Mouse (Mus musculus) left cerebral cortex, postnatal 14 days (tissue): ENCODE data around the gene Pcx. TPM values are rescaled to one million over a fixed set of nuclear protein-coding genes. Genes with fewer than 3 reads are reported as not detected.
A peak's percentile ranks its signal among the peaks of the same experiment; 100 is the strongest.
"Not testable (repeated sequence)": the region's sequence is repeated elsewhere in the genome, so short reads cannot be mapped to it uniquely, and the experiment has no call there.

Source experiments
- DNase-seq, 2 experiments: peaks; one replicate each; pipeline ENCODE4 v3.0.0; 2021 to 2022; ENCODE audit warnings: low spot score in 2 of 2, mixed read lengths in 1 of 2
- intact Hi-C: fragments of 180-260 bp; cut with DNase I; formaldehyde crosslinking; loops from one replicate; pipeline ENCODE4 v1.15.1; 2025
- total RNA-seq, 2 experiments: library from RNA; stranded (reverse); gene quantifications; 2 replicates each; pipeline ENCODE4 v1.2.3; 2021

Gene Pcx
- total RNA-seq, 2 experiments from 2014 or later = 57.2 to 59.2 TPM

- DNase-seq = no peak
Observed at GRCm38 (mm10) chr19:4569356-4570236, 59.3 kb downstream of the Pcx start.

GRCm38 (mm10) chr19:4570237-4570613 lies 60.0 kb downstream of the Pcx start:
- intact Hi-C loops = no loop called here
- DNase-seq = no peak

More at GRCm38 (mm10) chr19:4569356-4570236, 59.3 kb downstream of the Pcx start:
- intact Hi-C loops = loop anchor here (10.0 kb wide), 1 partner anchor 55 kb away; the partner anchor contains the start of gene Pcx

DNA sequence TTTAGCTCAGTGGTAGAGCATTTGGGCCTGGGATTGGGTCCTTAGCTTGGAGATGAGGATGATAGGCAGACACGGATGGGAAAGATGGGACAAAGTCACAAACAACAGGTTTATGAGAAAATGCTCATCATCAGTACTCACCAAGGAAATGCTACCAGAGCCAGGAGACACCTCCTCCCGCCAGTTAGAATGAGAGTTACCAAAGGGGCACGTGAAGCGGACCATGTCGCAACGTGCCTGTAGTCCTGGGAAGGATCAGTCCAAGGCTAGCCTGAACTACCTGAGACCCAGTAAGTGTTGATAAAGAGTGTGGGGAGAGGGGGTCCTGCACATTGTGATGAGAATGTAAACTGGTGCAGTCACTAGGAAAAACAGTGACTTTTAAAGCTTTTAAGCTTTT lies 60.5 kb downstream of the Pcx start:
- intact Hi-C loops = no loop called here
- DNase-seq = no peak

- intact Hi-C loops = no loop called here
- no peak for DNase-seq
Observed at GRCm38 (mm10) chr19:4571658-4572057, 61.4 kb downstream of the Pcx start.

DNA sequence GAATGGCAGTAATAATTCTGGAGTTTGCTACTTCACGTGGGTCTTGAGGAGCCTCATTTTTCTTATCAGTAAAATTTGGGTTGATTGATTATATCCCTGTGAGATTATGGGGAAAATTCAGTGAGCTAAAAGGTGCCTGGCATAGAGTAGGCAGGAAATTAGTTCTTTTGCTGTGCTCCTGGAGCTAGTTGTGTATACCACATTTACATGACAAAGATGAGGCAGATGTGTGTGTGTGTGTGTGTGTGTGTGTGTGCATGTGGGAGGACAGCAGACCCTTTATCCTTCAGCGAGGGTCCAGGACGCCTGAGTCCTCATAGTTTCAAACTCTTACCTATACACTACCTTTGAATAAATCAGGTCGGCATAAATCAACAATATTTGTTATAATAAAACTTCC lies 61.8 kb downstream of the Pcx start:
- intact Hi-C loops = no loop called here
- no peak for DNase-seq

- intact Hi-C loops = no loop called here
Observed at GRCm38 (mm10) chr19:4572467-4572866, 62.2 kb downstream of the Pcx start.

DNA sequence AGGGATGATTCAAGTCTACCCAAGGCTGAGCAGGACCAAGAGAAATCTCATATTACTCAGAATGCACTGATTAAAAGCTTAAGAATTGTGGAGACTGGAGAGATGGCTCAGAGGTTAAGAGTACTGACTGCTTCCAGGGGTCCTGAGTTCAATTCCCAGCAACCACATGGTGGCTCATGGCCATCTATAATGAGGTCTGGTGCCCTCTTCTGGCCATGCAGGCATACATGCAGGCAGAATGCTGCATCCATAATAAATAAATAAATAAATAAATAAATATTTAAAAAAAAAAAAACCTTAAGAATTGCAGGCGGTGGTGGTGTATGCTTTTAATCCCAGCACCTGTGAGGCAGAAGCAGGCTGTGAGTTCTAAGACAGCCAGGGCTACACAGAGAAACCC lies 63.0 kb downstream of the Pcx start:
- intact Hi-C loops = no loop called here

More at GRCm38 (mm10) chr19:4572467-4572866, 62.2 kb downstream of the Pcx start:
- no peak for DNase-seq

DNA sequence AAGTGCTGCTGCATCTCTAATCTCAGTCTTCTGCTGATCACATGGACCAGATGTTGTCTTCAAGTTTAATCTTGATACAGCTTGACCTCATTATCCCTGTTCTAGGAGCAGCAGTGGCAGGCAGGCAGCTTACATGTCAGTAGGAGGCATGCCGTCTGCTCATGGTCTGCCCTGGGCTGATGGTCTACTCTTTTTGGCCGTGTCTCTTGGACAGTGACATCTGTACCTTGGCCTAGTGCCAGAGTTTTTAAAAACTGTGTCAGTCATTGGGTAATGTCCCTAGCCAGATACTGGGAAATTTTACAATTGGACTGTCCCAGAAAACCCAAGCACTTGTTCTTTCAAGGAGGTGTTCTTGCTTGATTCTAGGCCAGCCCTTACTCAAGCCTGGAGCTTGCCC lies 68.5 kb downstream of the Pcx start:
- no peak for DNase-seq
- intact Hi-C loops = no loop called here

More for the DNA sequence above, 63.0 kb downstream of the Pcx start:
- no peak for DNase-seq

- intact Hi-C loops = no loop called here
- DNase-seq = no peak
Observed at GRCm38 (mm10) chr19:4579296-4579695, 69.0 kb downstream of the Pcx start.

DNA sequence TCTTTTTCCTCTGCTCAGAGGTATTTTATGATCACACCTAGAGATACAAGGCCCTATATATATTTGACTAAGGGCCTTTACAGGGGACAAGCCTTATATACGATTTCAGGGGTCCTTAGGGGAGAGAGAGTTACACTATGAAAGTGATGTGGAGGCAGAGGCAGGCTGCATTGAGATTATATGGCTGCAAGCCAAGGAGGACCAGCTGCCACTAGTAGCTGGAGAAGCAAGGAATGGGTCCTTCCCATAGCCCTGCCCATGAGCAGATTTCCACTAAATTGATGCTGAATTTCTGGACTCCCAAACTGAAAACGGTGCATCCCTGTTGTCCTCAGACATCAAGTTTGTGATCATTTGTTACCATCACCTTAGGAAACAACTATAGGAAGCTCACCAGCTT lies 73.6 kb downstream of the Pcx start:
- intact Hi-C loops = no loop called here
- DNase-seq = peak; percentile 30 to 33

GRCm38 (mm10) chr19:4586783-4587182 lies 76.5 kb downstream of the Pcx start:
- DNase-seq, intact Hi-C loops: not testable (repeated sequence)

GRCm38 (mm10) chr19:4587426-4587825 lies 77.2 kb downstream of the Pcx start:
- intact Hi-C loops = no loop called here
- peak; percentile 53 to 57 for DNase-seq

DNA sequence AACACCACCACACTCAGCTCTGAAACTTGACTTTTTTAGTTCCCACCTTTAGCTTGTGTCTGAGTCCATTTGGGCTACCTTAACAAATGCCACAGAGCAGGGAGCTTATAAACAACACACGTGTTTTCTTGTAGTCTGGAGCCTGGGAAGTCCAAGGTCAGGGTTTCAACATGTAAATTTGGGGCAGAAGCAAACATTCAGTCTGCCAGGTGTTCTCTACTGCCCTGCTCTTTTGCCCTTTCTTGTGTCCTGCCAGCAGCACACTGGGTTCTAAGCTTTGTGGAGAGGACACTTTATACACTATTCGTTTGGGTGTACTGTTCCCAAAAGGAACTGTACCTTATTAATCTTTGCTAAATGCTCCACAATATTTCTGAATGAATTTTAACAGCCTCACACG lies 78.2 kb downstream of the Pcx start:
- intact Hi-C loops = no loop called here
- DNase-seq = no peak

DNA sequence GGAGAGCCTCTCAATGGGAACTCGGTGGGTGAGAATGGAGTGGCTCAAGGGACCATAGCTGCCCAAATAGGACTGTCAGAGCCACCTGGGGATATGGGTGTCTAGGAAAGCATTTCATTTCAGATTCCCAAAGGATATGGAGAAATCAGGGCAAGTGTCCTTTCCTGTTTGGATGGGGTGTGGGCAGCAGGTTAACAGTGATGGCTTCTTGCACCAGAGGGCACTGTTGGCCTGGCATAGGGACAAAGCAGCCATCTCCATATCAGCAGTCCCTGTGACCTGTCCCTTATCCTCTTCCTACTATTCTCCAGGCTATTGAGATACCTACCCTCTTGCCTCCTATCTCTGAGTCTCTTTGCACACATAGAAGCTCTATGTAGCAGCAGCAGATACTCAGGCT lies 78.8 kb downstream of the Pcx start:
- intact Hi-C loops = no loop called here
- no peak for DNase-seq

DNA sequence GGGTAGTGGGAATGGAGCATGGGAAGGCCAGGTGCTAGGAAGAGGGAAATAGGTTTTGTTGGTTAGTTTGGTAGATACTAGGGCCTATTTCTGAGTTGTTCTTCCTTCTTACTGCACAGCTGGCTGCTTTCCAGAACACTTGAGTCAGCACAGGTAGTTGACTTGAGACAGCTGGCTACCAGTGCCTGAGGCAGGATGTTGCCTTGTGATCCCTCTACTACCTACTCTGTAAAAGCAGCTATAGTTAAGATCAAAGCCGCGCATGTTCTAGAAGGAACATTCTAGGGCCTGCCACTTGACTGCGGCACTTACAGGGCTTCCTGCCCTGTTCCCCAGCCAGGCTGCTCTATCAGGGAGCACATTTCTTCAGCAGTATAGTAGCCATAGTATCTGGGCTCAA lies 79.8 kb downstream of the Pcx start:
- intact Hi-C loops = no loop called here
- no peak for DNase-seq

- intact Hi-C loops = no loop called here
- no peak for DNase-seq
Observed at GRCm38 (mm10) chr19:4593792-4594522, 83.7 kb downstream of the Pcx start.

DNA sequence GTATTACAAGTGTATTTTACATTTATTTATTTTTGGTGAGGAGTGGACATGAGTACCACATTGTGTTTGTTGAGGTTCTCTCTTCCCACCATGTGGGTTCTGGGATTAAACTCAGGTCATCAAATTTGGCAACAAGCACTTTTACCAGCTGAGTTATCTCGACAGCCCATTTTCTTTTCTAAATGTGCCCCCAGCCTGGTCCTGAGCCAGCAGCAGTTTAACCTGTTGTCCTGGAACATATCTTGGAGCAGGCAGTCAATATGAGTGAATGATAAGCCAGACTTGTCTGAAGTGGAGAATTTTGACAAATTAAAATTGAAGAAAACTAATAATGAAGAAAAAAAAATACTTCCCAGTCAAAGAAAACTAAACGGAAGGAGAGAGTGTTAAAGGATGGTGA lies 85.8 kb downstream of the Pcx start:
- intact Hi-C loops = no loop called here
- no peak for DNase-seq

DNA sequence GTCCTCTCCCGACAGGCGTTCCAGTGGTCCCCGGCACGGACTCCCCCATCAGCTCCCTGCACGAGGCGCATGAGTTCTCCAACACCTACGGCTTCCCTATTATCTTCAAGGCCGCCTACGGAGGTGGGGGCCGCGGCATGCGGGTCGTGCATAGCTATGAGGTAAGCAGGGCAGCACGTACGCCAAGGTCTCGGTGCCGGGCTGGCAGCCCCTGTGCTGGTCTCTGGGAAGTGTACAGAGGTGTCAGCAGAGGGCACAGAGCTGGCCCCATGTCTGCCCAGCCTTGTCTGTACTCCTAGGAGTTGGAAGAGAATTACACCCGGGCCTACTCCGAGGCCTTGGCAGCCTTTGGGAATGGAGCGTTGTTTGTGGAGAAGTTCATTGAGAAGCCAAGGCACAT lies 92.2 kb downstream of the Pcx start:
- DNase-seq = no peak
- intact Hi-C loops = no loop called here

DNA sequence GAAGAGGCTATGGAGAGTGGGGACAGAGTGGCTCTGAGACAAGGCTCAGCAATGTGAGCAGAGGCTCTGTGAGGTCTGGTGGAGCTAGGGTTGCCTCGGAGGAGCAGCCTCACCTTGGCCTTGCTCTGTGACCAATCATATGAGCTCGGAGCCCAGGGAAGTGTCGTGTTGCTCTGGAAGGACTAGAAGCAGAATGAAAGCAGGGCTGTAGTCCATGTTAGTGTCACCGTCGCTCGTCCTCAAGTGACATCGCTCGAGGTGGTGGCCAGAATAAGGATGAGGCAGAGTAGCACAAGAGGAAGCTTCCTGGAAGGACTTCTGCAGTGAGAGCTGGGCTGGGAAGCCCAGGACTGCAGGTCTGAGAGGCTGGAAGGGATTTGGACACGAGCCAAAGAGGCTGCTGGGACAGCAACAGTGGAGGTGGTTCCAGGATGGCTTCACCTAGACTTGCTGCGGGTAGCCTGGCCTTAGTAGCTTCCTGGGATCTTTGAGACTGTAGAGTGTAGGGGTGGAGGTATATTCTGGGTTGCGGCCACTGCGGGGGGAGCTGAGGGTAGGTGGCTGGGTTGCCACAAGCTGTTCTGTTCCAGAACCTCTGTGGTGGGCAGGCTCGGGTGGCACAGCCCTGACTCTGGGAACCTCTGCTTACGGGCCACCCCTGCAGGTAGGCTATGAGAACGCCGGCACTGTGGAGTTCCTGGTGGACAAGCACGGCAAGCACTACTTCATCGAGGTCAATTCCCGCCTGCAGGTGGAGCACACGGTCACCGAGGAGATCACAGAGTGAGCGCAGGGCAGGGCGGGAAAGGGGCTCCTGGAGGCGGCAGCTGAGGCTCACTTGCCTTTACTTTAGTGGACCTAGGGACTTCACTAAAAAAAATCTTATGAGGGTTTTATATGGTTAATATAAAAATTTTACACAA lies 93.8 kb downstream of the Pcx start:
- DNase-seq = no peak
- intact Hi-C loops = no loop called here

DNA sequence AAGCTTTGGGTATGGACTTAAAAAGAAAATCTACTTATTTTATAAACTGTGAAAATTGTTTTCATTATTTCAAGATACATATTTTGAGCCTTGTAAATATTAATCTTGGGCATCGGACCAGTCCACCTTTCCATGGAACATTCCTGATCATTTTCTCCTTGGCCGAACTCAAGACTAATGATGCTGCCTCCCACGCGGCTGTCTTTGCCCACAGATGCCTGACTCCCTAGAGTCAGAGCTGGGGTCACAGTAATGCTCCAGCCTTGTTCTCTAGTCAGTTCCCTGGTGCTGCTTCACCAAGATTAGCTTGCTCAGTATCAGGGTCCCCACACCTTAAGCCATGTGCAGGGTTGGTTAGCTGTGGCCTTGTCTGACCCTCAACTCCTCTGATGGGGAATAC lies 95.4 kb downstream of the Pcx start:
- intact Hi-C loops = no loop called here
- no peak for DNase-seq
